Mouse (Mus musculus) heart, adult 2 months (tissue): ENCODE data around the gene Znrf1.

ENCODE experiments used
- EP300 ChIP-seq: fragments of 200-500 bp; IDR thresholded peaks from 2 replicates; pipeline ENCODE4 v1.6.1; 2011; ENCODE audit warnings: low read depth, low read length, control low read depth; ENCODE audit not compliant: insufficient read depth
- POLR2A ChIP-seq: fragments of 200-500 bp; IDR thresholded peaks from 2 replicates; pipeline ENCODE4 v1.6.1; 2011; ENCODE audit warnings: mild to moderate bottlenecking, low read depth, low read length, control low read depth; ENCODE audit not compliant: insufficient read depth

DNA sequence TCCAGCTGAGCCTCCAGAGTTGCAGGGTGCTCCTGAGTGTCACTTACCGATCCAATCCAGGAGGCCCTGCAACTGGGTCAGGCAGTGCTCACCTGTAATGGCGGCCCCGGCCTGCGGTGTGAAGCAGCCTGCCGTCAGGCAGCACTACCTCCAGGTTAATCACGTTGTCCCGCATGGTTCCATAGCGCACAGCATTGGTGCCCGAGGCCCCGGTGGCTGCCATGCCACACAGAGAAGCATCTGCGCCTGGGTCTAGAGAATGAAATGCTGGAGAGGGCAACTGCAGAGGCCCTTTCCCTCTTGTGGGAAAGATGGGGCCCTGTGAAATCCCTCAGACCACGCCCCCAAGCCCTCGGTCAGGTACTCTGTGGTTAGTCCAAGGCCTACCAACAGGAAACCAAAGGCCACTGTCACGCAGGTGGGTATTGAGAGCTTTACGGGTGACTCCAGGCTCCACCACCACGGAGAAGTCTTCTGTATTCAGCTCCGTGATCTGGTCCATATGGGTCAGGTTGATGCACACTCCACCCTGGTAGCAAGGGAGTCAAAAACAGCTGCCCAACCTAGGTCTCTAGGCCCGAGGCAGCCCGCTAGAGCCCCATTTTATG is 93.1 kb downstream of the Znrf1 start:
- TF ChIP-seq POLR2A, result no peak
- TF ChIP-seq EP300, result no peak
